Mouse (Mus musculus): Measurements from ENCODE around the gene Sipa1.

- TF ChIP-seq FLI1 (IDR thresholded peaks at IDR 0.05; ENCODE audit: low read length) (no peak), GATA1 (IDR thresholded peaks at IDR 0.05; ENCODE audit: borderline replicate concordance, low read length) (no peak)
Measured at GRCm38 (mm10) chr19:5665465-5665864, 2.0 kb upstream of the Sipa1 start.
